Mouse (Mus musculus) thymus, adult 2 months (tissue): ENCODE measurements around the gene Kcnip2. TPM values are rescaled to one million over a fixed set of nuclear protein-coding genes. Genes with fewer than 3 reads are reported as not detected.

Source experiments
- DNase-seq: peaks from one replicate; pipeline ENCODE4 v3.0.0; 2021
- H3K27ac ChIP-seq: fragments of 200-500 bp; 2 replicates; pipeline ENCODE4 v1.5.1; 2012; ENCODE audit warnings: low read length, control low read depth; ENCODE audit not compliant: control insufficient read depth, insufficient read depth
- H3K27me3 ChIP-seq: fragments of 200-500 bp; 2 replicates; pipeline ENCODE4 v1.6.1; 2012; ENCODE audit warnings: mild to moderate bottlenecking, low read length, moderate library complexity, mixed read lengths; ENCODE audit not compliant: control insufficient read depth, insufficient read depth
- H3K36me3 ChIP-seq: fragments of 200-500 bp; 2 replicates; pipeline ENCODE4 v1.6.1; 2012; ENCODE audit warnings: mild to moderate bottlenecking, low read length, moderate library complexity; ENCODE audit not compliant: control insufficient read depth, insufficient read depth
- H3K4me1 ChIP-seq: fragments of 200-500 bp; replicated peaks from 2 replicates; pipeline ENCODE4 v1.6.1; 2012; ENCODE audit warnings: low read length; ENCODE audit not compliant: control insufficient read depth, insufficient read depth
- H3K4me3 ChIP-seq: fragments of 200-500 bp; 2 replicates; pipeline ENCODE4 v1.5.1; 2012; ENCODE audit warnings: mild to moderate bottlenecking, low read length, control low read depth, moderate library complexity; ENCODE audit not compliant: control insufficient read depth, insufficient read depth
- CTCF ChIP-seq: fragments of 200-500 bp; IDR thresholded peaks from 2 replicates; pipeline ENCODE4 v1.5.1; 2012; ENCODE audit warnings: mild to moderate bottlenecking, control low read depth, low read length, moderate library complexity, borderline replicate concordance; ENCODE audit not compliant: control insufficient read depth, poor library complexity, insufficient read depth; ENCODE audit errors: extremely low read depth
- POLR2A ChIP-seq: fragments of 200-500 bp; IDR thresholded peaks from 2 replicates; pipeline ENCODE4 v1.6.1; 2012; ENCODE audit warnings: mild to moderate bottlenecking, low read length, control low read depth, moderate library complexity; ENCODE audit not compliant: control insufficient read depth, poor library complexity, insufficient read depth; ENCODE audit errors: extremely low read depth
- WGBS: fragments of 180-500 bp; shearing (Covaris S2); methylation state at CpG from one replicate; pipeline ENCODE4 v1.1.7; 2018; 5-methylcytosine and 5-hydroxymethylcytosine counted together
- polyA plus RNA-seq: library from polyadenylated mRNA; depleted of rRNA; stranded (reverse); fragments of >200 nt; gene quantifications from 2 replicates; pipeline ENCODE4 v1.2.3, GENCODE M21; 2012

Kcnip2 gene
- polyA plus RNA-seq, 1 experiment: 13.5 TPM

- Histone ChIP-seq H3K27me3 (no peaks in the 10 kb centered on the region), H3K36me3 (no peaks in the 10 kb centered on the region), H3K4me3 (no peak overlapping the region), H3K27ac (no peak overlapping the region), H3K4me1 (peaks cover 7% of the 10 kb centered on the region)
- peak; percentile 45 for DNase-seq
- no peak for TF ChIP-seq POLR2A
- TF ChIP-seq CTCF: peak; percentile 70; the same call in 1 of the 2 replicates
- WGBS: 30% methylated on average over 12 of the region's 12 CpGs
Observed at GRCm38 (mm10) chr19:45804593-45805368, 11.1 kb downstream of the Kcnip2 start.

DNA sequence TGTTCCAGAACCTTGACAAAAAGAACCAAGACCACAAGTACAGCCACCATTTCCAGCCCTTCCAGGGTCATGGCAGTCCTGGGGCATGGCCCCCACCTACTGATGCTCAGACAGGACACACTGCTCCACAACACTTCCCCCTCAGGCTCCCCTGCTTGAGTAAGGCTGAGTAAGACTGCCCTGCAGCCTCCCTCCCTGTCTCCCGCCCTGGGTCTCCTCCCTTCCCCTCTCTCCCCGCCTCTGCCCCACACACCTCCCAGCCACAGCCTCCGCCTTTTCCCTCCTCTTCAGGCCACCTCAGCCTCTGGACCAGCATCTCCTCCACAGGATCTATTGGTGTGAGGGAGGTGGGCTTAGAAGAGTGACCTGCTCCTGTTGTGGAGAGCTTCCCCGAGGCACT is 12.5 kb downstream of the Kcnip2 start:
- Histone ChIP-seq H3K4me1 (peaks cover 7% of the 10 kb centered on the region), H3K27me3 (no peaks in the 10 kb centered on the region), H3K36me3 (no peaks in the 10 kb centered on the region), H3K27ac (no peak overlapping the region), H3K4me3 (no peak overlapping the region)
- 63% methylated on average over 4 of the region's 4 CpGs for WGBS
- TF ChIP-seq POLR2A (no peak), CTCF (no peak)
- DNase-seq: no peak

DNA sequence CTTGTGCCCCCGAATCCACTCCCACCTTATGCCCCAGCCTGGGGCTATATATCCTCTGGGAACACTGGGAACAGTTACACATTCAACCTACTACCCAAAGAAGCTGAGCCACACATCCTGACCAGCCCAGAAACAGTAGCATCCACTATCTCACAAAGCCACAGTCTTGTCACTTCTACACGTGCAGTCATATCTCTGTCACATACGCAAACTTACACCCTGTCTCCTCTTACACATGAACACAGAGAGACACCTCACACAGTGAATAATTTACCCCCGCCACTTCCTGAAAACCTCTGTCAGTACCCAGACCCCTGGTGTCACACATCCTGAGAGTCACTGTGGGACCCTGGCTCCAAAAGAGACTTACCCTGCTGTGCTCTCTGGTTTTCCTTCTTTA is 13.2 kb downstream of the Kcnip2 start:
- Histone ChIP-seq H3K4me1 (peaks cover 7% of the 10 kb centered on the region), H3K27me3 (no peaks in the 10 kb centered on the region), H3K27ac (no peak overlapping the region), H3K4me3 (no peak overlapping the region), H3K36me3 (no peaks in the 10 kb centered on the region)
- WGBS: 74% methylated on average over 4 of the region's 4 CpGs
- no peak for TF ChIP-seq POLR2A
- TF ChIP-seq CTCF: no peak
- no peak for DNase-seq

- Histone ChIP-seq H3K4me1 (peaks cover 21% of the 10 kb centered on the region), H3K27ac (peak overlapping the region; percentile 40), H3K36me3 (no peaks in the 10 kb centered on the region), H3K27me3 (no peaks in the 10 kb centered on the region), H3K4me3 (no peak overlapping the region)
- DNase-seq: no peak
- WGBS: 82% methylated on average over 15 of the region's 15 CpGs
- TF ChIP-seq CTCF (no peak), POLR2A (no peak)
Observed at GRCm38 (mm10) chr19:45796879-45797278, 19.0 kb downstream of the Kcnip2 start.

GRCm38 (mm10) chr19:45796061-45796556 is 19.8 kb downstream of the Kcnip2 start:
- Histone ChIP-seq H3K36me3 (no peaks in the 10 kb centered on the region), H3K4me3 (peak overlapping the region; percentile 22), H3K27ac (peak overlapping the region; percentile 61; the same call in 1 of the 2 replicates), H3K4me1 (peaks cover 21% of the 10 kb centered on the region), H3K27me3 (no peaks in the 10 kb centered on the region)
- peak; percentile 65 for DNase-seq
- no peak for TF ChIP-seq POLR2A
- TF ChIP-seq CTCF: no peak
- 25% methylated on average over 15 of the region's 15 CpGs for WGBS

DNA sequence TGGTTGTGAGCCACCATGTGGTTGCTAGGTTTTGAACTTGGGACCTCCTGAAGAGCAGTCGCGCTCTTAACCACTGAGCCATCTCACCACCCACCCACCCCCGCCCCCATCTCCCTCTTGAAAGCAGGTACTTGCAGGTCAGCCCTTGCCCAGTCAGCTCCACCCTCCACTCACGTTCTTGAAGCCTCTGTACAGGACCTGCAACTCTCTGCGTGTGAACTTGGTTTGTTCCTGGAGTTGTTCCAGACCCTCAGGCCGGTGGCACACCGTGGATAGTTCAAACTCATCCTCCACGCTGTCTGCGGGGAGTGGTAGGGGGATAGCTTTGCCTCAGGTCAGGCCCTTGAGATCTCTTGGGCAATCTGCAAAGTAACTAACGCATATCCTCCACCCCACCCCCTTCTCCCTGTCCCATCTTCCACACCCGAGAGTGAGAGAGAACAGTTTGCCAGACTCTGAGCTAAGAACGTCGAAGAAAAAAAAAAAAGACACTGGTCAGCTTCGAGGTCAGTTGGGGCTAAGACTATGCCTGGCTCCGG is 20.4 kb downstream of the Kcnip2 start:
- H3K4me1 ChIP-seq: peaks cover 26% of the 10 kb centered on the region
- H3K27me3 ChIP-seq: no peaks in the 10 kb centered on the region
- TF ChIP-seq POLR2A (no peak), CTCF (no peak)
- peak overlapping the region; percentile 22; the same call in 1 of the 2 replicates for H3K4me3 ChIP-seq
- peak overlapping the region; percentile 61; the same call in 1 of the 2 replicates for H3K27ac ChIP-seq
- no peaks in the 10 kb centered on the region for H3K36me3 ChIP-seq
- WGBS: 60% methylated on average over 15 of the region's 15 CpGs
- DNase-seq: no peak
